Mouse (Mus musculus) liver, adult 2 months (tissue): ENCODE data around the gene Flywch1.

ENCODE experiments used
- CTCF ChIP-seq: fragments of 200-500 bp; IDR thresholded peaks from 2 replicates; pipeline ENCODE4 v1.5.1; 2011; ENCODE audit warnings: low read depth, low read length, control low read depth
- POLR2A ChIP-seq: fragments of 200-500 bp; IDR thresholded peaks from 2 replicates; pipeline ENCODE4 v1.6.1; 2011; ENCODE audit warnings: low read length, control low read depth; ENCODE audit not compliant: insufficient read depth; ENCODE audit errors: extremely low read depth

GRCm38 (mm10) chr17:23803366-23804041 is 32.1 kb upstream of the Flywch1 start:
- TF ChIP-seq POLR2A (no peak), CTCF (no peak)
